Mouse (Mus musculus): ENCODE data around the gene Ttc14. TPM values are rescaled to one million over a fixed set of nuclear protein-coding genes. Genes with fewer than 3 reads are reported as not detected.

Gene Ttc14
- polyA plus RNA-seq, 2 experiments, result 43.6 to 71.4 TPM

DNA sequence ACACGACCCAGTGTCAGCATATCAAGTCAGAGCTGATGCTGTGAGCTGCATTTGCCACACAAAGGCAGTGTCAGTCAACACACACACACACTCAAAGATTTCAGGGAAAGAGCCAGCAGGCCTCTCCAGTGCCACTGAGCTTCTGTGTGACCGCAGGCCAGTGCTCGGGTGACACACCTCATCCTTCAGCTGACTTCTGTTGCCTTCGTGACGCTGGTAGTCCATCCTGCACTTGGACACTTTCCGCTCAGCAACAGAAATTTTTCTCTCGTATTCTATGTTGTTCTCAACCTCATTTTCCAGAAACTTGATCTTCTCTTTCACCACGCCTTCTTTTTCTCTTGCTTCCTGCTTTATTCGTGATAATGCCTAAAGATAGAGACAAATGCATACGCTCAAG, 32.7 kb downstream of the Ttc14 start:
- 88% methylated on average over 10 of the region's 10 CpGs for WGBS
- no peaks in the 10 kb centered on the region for H3K9me3 ChIP-seq (ENCODE audit: control insufficient read depth, low read length)

DNA sequence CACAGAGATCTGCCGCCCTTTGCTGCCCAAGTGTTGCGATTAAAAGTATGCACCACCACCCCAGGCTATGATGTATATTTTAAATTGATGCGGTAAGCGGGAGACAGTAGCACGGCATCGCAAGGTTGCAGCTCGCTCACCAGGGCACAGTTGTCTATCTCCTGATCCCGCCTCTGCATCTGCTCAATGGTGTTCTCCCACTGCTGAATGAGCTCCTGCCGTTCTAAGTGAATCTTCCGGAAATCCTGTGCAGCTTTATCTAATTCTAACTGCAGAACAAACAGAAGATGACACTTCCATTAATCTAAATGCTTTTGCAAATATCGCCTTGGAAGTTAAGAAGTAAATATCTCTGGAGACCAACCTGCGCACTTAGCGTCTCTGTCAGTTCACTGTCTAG, 36.9 kb downstream of the Ttc14 start:
- no peaks in the 10 kb centered on the region for H3K36me3 ChIP-seq (ENCODE audit: control insufficient read depth, insufficient read depth, low read length)
- TF ChIP-seq POLR2A (IDR thresholded peaks at IDR 0.05; ENCODE audit: borderline replicate concordance, extremely low read depth, insufficient read depth, insufficient read length), result no peak
- H3K27ac ChIP-seq (replicated peaks; ENCODE audit: low read depth, low read length), result no peak overlapping the region
- H3K4me1 ChIP-seq (ENCODE audit: control insufficient read depth, insufficient read depth, low read length), result no peaks in the 10 kb centered on the region
- 93% methylated on average over 13 of the region's 13 CpGs for WGBS
- no peaks in the 10 kb centered on the region for H3K9me3 ChIP-seq (ENCODE audit: control insufficient read depth, low read length)
- no peaks in the 10 kb centered on the region for H3K27me3 ChIP-seq (ENCODE audit: control insufficient read depth, insufficient read depth, low read length)
- DNase-seq (ENCODE audit: low spot score), result no peak
- H3K4me2 ChIP-seq (replicated peaks; ENCODE audit: low read depth, low read length, severe bottlenecking), result no peak overlapping the region
- no peak for ATAC-seq (ENCODE audit: low FRiP score, low read depth)
- H3K4me3 ChIP-seq (replicated peaks; ENCODE audit: low read length), result no peak overlapping the region
- H3K9ac ChIP-seq (ENCODE audit: low read depth, low read length, severe bottlenecking), result no peak overlapping the region

More for the DNA sequence above, 32.7 kb downstream of the Ttc14 start:
- ATAC-seq (ENCODE audit: low FRiP score, low read depth) (no peak), DNase-seq (ENCODE audit: low spot score) (no peak)
- H3K36me3 ChIP-seq (ENCODE audit: control insufficient read depth, insufficient read depth, low read length), result no peaks in the 10 kb centered on the region
- H3K9ac ChIP-seq (ENCODE audit: low read depth, low read length, severe bottlenecking), result no peak overlapping the region
- no peaks in the 10 kb centered on the region for H3K27me3 ChIP-seq (ENCODE audit: control insufficient read depth, insufficient read depth, low read length)
- H3K4me2 ChIP-seq (replicated peaks; ENCODE audit: low read depth, low read length, severe bottlenecking), result no peak overlapping the region
- H3K4me1 ChIP-seq (ENCODE audit: control insufficient read depth, insufficient read depth, low read length), result no peaks in the 10 kb centered on the region
- H3K27ac ChIP-seq (replicated peaks; ENCODE audit: low read depth, low read length), result no peak overlapping the region
- H3K4me3 ChIP-seq (replicated peaks; ENCODE audit: low read length), result no peak overlapping the region
- no peak for TF ChIP-seq POLR2A (IDR thresholded peaks at IDR 0.05; ENCODE audit: borderline replicate concordance, extremely low read depth, insufficient read depth, insufficient read length)

GRCm38 (mm10) chr3:33838877-33839276, 39.2 kb downstream of the Ttc14 start:
- H3K36me3 ChIP-seq (ENCODE audit: control insufficient read depth, insufficient read depth, low read length), result no peaks in the 10 kb centered on the region
- no peaks in the 10 kb centered on the region for H3K4me1 ChIP-seq (ENCODE audit: control insufficient read depth, insufficient read depth, low read length)
- DNase-seq (ENCODE audit: low spot score), result no peak
- no peaks in the 10 kb centered on the region for H3K9me3 ChIP-seq (ENCODE audit: control insufficient read depth, low read length)
- no peak overlapping the region for H3K27ac ChIP-seq (replicated peaks; ENCODE audit: low read depth, low read length)
- no peak for TF ChIP-seq POLR2A (IDR thresholded peaks at IDR 0.05; ENCODE audit: borderline replicate concordance, extremely low read depth, insufficient read depth, insufficient read length)
- 46% methylated on average over 10 of the region's 10 CpGs for WGBS
- H3K27me3 ChIP-seq (ENCODE audit: control insufficient read depth, insufficient read depth, low read length), result no peaks in the 10 kb centered on the region
- no peak overlapping the region for H3K9ac ChIP-seq (ENCODE audit: low read depth, low read length, severe bottlenecking)
- no peak for ATAC-seq (ENCODE audit: low FRiP score, low read depth)
- no peak overlapping the region for H3K4me3 ChIP-seq (replicated peaks; ENCODE audit: low read length)
- H3K4me2 ChIP-seq (replicated peaks; ENCODE audit: low read depth, low read length, severe bottlenecking), result 0 out of 2 replicates have a peak overlapping the region, but pooled peaks have one; percentile 0

DNA sequence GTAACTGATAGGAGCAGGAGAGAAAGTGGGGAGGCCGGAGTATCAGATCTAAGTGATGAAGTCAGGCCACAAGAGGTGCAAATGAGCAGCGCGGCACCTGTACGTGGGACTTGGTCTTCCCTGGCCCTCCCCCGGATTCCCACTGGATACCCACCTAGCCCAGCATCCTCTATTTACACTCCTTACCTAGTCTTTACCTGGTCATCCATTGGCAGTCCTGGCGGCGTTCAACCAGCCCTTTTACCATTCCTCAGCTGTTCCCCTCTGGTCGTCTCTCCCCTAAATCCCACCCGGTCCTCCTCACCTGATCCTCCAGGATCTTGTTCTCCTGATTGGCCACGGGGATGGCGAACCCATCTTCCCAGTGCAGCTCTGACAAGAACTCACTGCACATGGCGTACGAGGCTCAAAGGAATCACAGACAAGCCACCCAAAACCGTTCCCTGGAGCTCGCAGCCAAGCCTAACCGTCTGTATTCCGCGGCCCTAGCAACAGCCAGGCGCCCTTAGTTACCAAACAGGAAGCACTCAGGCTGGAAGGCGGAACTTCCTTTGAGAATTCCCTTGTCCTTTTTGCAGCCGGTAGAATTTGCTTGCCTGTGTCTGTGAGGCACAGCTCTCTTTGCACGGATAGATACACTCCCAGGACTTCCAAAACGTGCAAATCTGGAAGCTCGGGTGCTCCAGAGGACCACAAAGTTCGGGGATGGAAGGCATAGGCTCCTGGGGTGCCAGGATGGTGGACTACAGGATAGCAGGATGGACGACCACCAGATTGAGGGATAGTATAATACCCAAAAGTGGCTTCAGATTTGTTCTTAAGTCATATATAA, 44.4 kb downstream of the Ttc14 start, which contains the start of gene Ccdc39:
Gene Ccdc39, minus strand, starts transcription at position 510 of the 832 bp plus-strand sequence.
- peak; percentile 87 for DNase-seq (ENCODE audit: low spot score)
- WGBS, result 6% methylated on average over 26 of the region's 26 CpGs
- TF ChIP-seq POLR2A (IDR thresholded peaks at IDR 0.05; ENCODE audit: borderline replicate concordance, extremely low read depth, insufficient read depth, insufficient read length), result peak; percentile 44; the same call in 1 of the 2 replicates
- H3K27me3 ChIP-seq (ENCODE audit: control insufficient read depth, insufficient read depth, low read length), result no peaks in the 10 kb centered on the region
- no peak within 1 kb of the TSS; the same call in 1 of the 2 replicates for H3K27ac ChIP-seq (replicated peaks; ENCODE audit: low read depth, low read length)
- H3K36me3 ChIP-seq (ENCODE audit: control insufficient read depth, insufficient read depth, low read length), result no peaks in the 10 kb centered on the region
- peak within 1 kb of the TSS; percentile 55 for H3K9ac ChIP-seq (ENCODE audit: low read depth, low read length, severe bottlenecking)
- peak within 1 kb of the TSS; percentile 45 for H3K4me3 ChIP-seq (replicated peaks; ENCODE audit: low read length)
- ATAC-seq (ENCODE audit: low FRiP score, low read depth), result peak; percentile 84
- peak within 1 kb of the TSS; percentile 72 for H3K4me2 ChIP-seq (replicated peaks; ENCODE audit: low read depth, low read length, severe bottlenecking)
- no peaks in the 10 kb centered on the region for H3K9me3 ChIP-seq (ENCODE audit: control insufficient read depth, low read length)
- H3K4me1 ChIP-seq (ENCODE audit: control insufficient read depth, insufficient read depth, low read length), result no peaks in the 10 kb centered on the region

DNA sequence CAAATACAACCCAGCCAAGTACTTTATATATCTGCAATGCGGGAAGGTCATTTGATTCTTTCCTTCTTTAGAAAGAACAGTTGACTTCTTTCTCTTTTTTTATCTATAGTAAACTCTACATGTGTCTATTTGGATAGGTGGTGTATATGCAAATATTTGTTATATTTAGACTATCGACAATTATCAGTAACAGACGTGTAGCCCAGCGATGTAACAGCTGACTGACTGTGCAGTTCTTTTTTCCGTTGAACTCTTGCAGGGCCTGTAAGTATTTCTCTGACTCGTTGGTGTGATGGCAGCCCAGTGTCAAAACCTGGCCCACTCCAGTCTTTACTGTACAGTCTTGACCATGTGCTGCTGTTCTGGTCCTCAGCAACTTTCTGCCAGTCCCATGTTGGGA, 47.0 kb downstream of the Ttc14 start:
- TF ChIP-seq POLR2A (IDR thresholded peaks at IDR 0.05; ENCODE audit: borderline replicate concordance, extremely low read depth, insufficient read depth, insufficient read length), result no peak
- DNase-seq (ENCODE audit: low spot score) (no peak), ATAC-seq (ENCODE audit: low FRiP score, low read depth) (no peak)
- Histone ChIP-seq H3K4me1 (ENCODE audit: control insufficient read depth, insufficient read depth, low read length) (no peaks in the 10 kb centered on the region), H3K27ac (replicated peaks; ENCODE audit: low read depth, low read length) (no peak overlapping the region), H3K36me3 (ENCODE audit: control insufficient read depth, insufficient read depth, low read length) (no peaks in the 10 kb centered on the region), H3K4me2 (replicated peaks; ENCODE audit: low read depth, low read length, severe bottlenecking) (no peak overlapping the region), H3K27me3 (ENCODE audit: control insufficient read depth, insufficient read depth, low read length) (no peaks in the 10 kb centered on the region), H3K4me3 (replicated peaks; ENCODE audit: low read length) (no peak overlapping the region), H3K9ac (ENCODE audit: low read depth, low read length, severe bottlenecking) (no peak overlapping the region), H3K9me3 (ENCODE audit: control insufficient read depth, low read length) (no peaks in the 10 kb centered on the region)
- 77% methylated on average over 6 of the region's 6 CpGs for WGBS
